Mouse (Mus musculus) heart, adult 11 months (tissue): ENCODE data around the gene Rbfox3.

Experiments used
- DNase-seq: peaks from one replicate; pipeline ENCODE4 v3.0.0; 2022

Gene Rbfox3

GRCm38 (mm10) chr11:118534382-118535092 is 376.9 kb downstream of the Rbfox3 start:
- no peak for DNase-seq

DNA sequence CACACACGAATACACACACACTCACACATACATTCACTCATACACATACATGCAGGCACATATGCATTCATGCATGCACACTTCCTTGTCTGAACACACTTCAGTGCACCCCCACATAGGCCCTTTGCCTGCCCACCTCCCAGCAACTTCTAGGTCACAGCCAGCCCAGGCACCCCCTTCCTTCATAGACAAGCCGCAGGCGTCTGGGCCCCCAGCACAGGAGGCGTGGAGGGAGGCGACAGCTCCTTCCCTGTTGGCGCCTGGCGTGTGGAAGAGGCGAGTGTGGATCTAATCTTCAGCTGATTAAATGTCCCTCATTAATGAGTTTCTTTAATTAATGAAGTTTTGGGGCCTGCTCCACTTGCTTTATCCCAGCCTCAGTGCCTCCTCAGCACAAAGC is 381.1 kb downstream of the Rbfox3 start:
- no peak for DNase-seq

DNA sequence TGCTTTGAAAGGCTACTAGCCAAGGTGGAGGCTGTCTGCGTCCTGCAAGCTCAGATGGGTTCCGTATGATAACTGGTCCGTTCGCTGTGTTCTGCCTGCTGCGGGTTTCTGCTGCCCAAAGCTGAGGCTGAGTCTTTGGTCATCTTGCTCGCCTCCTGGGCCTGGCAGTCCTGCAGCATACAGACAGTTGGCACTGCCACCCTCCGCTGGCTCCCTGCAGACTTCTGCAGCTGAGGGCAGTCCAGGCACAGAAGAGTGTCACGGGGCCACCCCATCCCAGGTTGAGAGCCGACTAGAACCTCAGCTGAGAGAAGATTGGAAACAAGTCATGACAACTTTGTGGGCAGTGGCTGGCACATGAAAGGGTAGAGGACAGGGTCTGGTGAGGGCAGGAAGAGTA is 382.6 kb downstream of the Rbfox3 start:
- DNase-seq, result no peak

- no peak for DNase-seq
These were observed 386.3 kb downstream of the Rbfox3 start for GRCm38 (mm10) chr11:118525059-118525458.

GRCm38 (mm10) chr11:118523496-118524145 is 387.8 kb downstream of the Rbfox3 start:
- DNase-seq, result no peak

DNA sequence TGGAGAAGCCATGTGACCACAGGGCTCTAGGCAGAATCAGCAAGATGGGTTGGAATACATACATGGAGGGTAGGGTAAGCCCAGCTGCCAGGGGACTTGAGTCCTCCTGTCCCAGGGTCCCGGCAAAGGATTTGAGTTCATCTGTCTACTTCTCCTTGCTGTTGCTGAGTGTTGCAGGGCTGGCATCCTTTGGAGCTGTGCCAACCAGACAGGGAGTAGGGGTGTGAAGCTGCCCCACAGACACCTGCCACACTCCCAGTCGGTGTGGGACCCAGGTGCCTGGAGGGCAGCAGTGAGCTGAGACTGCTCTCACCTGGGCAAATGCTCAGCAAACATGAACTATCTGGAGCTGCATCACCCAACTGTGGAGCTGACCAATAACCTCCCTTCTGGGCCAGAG is 390.5 kb downstream of the Rbfox3 start:
- DNase-seq, result no peak

GRCm38 (mm10) chr11:118520251-118520650 is 391.1 kb downstream of the Rbfox3 start:
- DNase-seq, result no peak

DNA sequence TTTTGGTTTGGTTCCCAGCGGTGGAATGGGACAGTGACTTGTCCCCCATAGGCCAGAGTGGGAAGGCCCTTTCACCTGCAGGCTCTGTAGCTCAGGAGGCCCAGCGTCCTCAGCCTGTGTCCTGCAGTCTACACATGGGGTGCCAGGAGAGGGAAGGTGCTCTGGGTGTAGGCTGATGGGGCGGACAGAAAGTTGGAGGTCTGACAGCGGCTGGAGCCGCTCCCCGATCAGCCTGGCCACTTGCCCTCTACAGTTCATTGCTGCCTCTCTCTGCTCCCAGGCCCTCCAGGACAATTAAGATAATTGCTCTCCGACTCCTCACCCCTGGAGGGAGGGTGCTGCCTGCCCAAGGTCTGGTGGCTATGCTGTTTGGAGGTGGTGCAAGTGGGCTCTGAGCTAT is 392.7 kb downstream of the Rbfox3 start:
- DNase-seq, result peak; percentile 96

DNA sequence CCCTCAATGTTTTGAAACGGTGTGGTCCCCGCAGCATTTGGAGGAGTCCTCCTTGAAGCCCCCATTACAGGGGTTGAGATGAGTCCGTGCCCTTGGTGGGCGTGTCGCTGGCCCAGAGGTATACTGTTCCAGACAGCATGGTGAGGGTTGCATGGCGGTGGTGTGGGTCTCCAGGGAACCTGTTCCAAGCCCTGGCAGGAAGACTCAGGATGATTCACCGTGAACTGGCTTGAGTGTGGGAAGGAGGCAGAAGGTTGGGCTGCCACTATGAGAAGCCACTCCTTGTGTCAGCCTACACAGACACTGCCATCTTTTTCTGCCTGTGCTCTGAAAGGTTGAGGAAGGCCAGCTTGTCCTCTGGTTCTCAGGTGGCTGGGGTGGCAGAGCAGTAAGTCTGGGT is 393.5 kb downstream of the Rbfox3 start:
- no peak for DNase-seq

GRCm38 (mm10) chr11:118512257-118512910 is 399.0 kb downstream of the Rbfox3 start:
- DNase-seq, result no peak

DNA sequence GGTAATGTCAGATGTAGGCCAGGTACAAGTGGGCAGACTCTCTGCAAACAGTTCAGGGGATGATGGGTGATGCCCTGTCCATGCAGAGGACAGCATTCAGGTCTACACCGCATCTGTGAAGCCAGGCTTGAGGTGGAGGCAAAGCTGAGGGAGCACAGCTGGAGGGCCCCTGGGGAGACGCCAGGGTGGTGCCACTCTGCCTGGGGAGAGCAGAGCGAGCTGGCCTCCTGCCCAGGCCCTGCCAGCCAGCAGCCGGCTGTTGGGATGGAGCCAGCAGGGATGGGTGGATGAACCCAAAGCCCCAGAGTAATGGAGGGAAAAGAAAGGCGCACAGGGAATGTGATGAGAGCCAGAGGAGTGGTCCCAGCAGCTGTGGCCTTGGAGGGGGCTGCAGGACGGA is 399.5 kb downstream of the Rbfox3 start:
- no peak for DNase-seq

DNA sequence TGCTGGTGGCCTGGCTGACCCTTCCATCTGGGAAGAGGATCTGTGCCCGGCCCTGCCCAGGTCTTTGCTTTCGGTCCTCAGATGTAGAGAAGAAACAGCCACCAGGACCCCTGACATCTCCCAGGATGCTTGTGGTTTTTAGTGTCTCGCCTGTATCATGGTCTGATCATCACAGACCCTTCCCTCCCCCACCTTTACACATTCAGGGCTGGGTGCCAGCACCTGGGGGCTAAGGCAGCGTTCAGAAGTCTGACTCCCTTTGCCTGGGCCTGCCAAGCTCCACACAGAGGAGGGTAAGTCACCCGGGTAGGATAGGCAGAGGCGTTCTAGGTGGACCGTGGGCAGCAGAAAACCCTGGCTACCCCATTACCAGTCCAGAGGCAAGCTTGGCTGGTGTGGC is 403.1 kb downstream of the Rbfox3 start:
- no peak for DNase-seq

DNA sequence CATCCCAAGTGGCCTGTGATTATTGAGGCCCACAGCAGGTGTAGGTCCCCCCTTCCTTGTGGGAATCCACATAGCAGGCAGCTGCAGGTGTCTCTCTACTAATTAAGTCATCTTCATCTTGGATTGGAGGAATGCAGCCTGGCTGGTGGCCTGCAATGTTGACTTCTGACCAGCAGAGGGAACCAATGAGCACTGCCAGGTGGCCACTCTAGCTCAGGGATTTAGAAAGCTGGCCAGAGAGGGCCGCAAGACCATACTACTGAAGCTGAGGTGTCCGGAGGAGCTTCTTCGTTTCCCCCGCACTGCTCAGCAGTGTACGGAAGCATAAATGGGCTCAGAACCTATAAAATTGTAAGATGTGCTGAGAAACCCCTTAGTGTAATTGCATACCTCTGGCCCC is 403.5 kb downstream of the Rbfox3 start:
- DNase-seq, result peak; percentile 95

DNA sequence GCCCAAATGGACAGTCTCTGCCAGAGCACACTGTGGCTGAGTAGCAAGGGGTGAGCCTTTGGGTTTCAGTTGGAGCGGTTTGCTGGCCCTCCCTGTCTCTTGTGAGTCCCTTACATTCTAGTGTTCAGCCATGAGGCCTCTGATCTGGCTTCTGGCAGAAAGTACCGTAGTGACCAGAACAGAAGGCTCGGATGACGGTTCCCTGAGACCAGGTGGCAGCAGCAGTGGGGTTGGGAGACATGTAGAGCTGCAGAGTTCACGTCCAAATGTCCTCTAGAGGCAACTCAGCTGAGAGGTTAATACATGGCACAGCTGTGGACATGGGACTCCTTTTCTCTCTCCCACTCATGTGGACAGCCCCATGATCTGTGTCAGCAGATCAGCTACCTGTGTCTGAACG is 404.3 kb downstream of the Rbfox3 start:
- no peak for DNase-seq

DNA sequence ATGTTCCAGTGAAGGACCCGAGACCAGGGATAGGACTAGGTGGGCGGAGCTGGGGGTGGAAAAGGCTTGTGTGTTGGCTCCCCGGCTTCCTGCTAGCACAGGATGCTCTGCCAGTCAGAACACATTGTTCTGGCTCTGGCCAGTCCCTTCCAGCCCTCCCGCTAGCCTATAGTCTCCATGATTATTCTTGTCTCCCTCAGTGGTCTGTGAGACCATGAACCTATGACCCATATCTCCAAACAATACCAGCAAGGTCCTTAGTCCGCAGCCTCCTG is 407.3 kb downstream of the Rbfox3 start:
- DNase-seq, result no peak

DNA sequence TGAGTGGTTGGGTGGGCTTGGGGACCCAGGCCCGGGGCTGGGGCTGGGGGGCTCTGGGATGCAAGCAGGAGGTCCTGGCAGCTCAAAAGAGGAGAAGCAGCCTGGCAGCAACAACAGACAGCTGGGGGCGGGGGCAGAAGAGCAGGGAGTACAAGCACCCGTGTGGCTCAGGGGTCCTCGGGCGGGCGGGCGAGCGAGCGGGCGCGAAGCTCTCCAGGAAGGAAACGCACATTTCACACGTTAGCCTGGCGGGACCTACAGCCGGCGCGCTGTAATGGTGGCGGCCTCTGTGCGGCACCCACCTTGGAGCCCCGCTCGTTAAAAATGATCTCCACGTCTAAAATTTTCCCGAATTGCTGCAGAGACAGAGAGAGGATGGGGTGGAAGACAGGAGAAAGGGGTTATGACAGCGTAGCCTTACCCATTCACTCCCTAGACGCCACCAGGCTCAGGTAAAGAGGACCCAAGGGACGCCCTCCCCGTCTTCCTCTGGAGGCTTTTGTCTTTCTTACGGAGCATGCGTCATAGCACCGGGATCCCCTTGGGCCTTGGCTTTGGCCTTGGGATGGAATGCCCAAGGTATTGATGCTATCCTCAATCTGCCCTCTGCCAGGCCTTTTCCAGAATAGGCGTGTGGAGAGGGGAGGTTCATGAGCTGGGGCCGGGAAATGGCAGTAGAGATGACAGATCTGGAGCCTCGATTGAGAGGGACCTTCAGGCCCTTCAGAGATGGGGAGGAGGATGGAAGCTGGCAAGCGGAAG is 407.8 kb downstream of the Rbfox3 start:
- no peak for DNase-seq

DNA sequence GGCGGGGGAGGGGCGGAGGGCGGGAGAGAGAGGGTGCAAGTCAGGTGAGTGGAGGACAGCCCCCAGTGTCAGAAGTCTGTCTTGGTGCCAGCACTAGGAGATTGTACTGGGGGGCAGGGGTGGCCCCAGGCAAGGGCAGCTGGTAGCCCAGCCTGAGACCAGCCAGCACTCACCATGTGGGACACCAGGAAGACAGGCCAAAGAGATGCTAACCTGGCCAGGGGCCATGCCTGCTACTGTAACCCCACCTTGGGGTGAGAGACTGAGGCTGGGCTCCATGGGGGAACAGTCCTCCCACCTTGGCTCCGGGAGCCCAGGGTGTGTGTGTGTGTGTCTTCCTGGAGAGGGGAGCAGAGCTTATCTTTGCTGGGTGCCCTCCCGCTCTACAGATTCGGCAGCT is 408.4 kb downstream of the Rbfox3 start:
- no peak for DNase-seq

GRCm38 (mm10) chr11:118496066-118496689 is 415.2 kb downstream of the Rbfox3 start:
- no peak for DNase-seq

- DNase-seq, result no peak
These were observed 416.3 kb downstream of the Rbfox3 start for GRCm38 (mm10) chr11:118495065-118495464.

DNA sequence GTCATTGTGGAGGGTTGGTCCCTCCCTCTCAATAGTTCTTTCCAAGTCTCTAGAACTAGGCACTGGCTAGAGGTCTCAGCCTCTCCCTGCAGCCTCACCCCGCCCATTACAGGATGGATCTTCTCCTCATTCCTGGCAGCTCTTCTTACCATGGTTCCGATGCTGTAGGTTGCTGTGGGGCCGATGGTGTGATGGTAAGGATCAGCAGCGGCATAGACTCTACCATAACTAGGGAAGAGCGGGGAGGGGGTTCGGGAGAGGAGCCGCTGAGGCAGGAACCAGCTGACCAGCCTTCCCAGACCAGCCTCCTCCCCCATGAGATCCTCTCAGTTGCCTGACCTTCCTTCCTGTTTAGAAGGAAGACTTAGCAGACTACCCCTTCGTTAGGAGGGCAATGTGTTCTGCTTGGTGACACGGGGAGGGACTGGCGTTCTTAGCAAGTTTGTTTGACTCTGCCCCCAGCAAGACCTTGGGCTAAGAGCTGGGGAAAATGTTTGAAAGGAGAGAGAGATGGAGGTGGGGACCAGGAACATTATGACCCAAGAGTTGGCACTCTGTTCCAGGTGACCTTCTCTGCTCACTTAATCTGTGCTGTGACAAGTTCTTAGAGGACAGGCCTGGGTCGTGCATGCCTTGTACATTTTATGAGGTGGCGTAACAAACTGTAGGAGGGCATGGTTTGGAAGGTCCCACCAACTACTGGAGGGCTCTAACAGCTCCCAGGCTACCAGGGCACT is 417.2 kb downstream of the Rbfox3 start:
- peak; percentile 91 for DNase-seq

DNA sequence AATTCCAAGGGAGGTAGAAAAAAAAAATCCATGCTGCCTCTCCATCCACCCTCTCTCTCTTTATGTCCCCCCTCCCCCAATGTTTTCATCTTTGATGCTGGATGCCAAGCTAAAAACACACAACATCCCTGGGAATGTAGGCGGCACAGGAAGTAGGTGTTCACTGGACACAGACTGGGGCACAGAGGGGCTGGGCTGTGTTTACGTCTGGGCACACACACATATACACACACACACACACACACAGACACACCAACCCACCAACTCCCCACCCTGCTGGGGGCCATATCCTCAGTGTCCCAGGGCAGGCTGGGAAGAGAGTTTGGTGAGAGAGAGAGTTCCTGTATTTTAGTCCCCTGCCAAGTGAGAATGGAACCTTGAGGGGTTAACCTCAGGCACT is 417.9 kb downstream of the Rbfox3 start:
- no peak for DNase-seq

- peak; percentile 91 for DNase-seq
These were observed 420.2 kb downstream of the Rbfox3 start for GRCm38 (mm10) chr11:118491230-118491629.
